In the genomic region with DNA sequence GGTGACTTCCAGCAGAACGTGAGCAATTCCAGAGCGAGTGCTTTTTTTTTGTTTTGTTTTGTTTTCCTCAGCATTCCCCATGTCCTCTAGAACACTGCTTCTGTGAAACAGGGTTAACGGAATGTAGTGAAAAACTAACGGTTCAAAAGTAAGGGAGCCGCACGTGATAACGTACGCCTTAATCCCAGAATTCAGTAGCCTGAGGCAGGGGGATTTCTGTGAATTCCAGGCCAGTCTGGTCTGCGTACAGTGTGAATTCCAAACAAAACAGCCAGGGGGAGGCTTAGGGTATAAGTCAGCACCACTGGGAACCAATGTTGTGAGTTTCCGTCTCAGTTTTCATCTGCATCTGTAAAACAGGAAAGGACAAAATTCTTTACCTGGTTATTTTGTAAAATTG, we compare ENCODE assay signal across 8 mouse cellular contexts. TPM values are rescaled to one million over a fixed set of nuclear protein-coding genes. Genes with fewer than 3 reads are reported as not detected.
A peak's percentile ranks its signal among the peaks of the same experiment; 100 is the strongest.
DNase-seq lines count a peak whose midpoint lies in the region; ATAC-seq and TF ChIP-seq lines count a peak whose summit lies in the region.

No protein-coding gene starts in this region.

- H3K9me3 ChIP-seq in kidney, embryonic 16.5 days (ENCODE audit: low read length), result no peaks in the 10 kb centered on the region
- no peaks in the 10 kb centered on the region for H3K9me3 ChIP-seq in heart, embryonic 11.5 days (replicated peaks; ENCODE audit: control insufficient read depth, low read length)

- H3K4me1 ChIP-seq in kidney, embryonic 16.5 days (ENCODE audit: insufficient read depth, low read length), result peaks cover 10% of the 10 kb centered on the region
- no peaks in the 10 kb centered on the region; the same call in 1 of the 2 replicates for H3K4me1 ChIP-seq in bone marrow, adult 2 months (ENCODE audit: control insufficient read depth, insufficient read depth, low read length)
- H3K4me1 ChIP-seq in heart, embryonic 11.5 days (ENCODE audit: control insufficient read depth, insufficient read depth, low read length), result 0 out of 2 replicates have a peak, but pooled peaks cover 6% of the 10 kb centered on the region
- H3K4me1 ChIP-seq in liver, adult 2 months (ENCODE audit: control insufficient read depth, insufficient read depth, low read length), result peaks cover 6% of the 10 kb centered on the region
- peaks cover 3% of the 10 kb centered on the region; the same call in 1 of the 2 replicates for H3K4me1 ChIP-seq in olfactory bulb, adult 2 months (ENCODE audit: control insufficient read depth, insufficient read depth, low read length)

- H3K4me2 ChIP-seq in kidney, embryonic 16.5 days (replicated peaks; ENCODE audit: low read depth, low read length), result peak overlapping the region; percentile 64
- H3K4me2 ChIP-seq in heart, embryonic 11.5 days, result peak overlapping the region; percentile 68

- peaks cover 7% of the 10 kb centered on the region; the same call in 1 of the 2 replicates for H3K36me3 ChIP-seq in kidney, embryonic 16.5 days (ENCODE audit: insufficient read depth, low read length)
- H3K36me3 ChIP-seq in heart, embryonic 11.5 days (ENCODE audit: control insufficient read depth, insufficient read depth, low read length), result peaks cover 6% of the 10 kb centered on the region
- peaks cover 16% of the 10 kb centered on the region for H3K36me3 ChIP-seq in liver, adult 2 months (ENCODE audit: control insufficient read depth, insufficient read depth, low read length)

- no peak for DNase-seq in kidney, postnatal 4 days
- DNase-seq in liver, adult 2 months (ENCODE audit: extremely low read depth, low read depth, low spot score), result no peak
- no peak for DNase-seq in Muller cell, postnatal 12 days (ENCODE audit: inconsistent ontology term)
- no peak for DNase-seq in layer of hippocampus, adult 18-20 months (ENCODE audit: low spot score in 2 of 2)

- no peak for TF ChIP-seq POLR2A in bone marrow, adult 2 months (IDR thresholded peaks at IDR 0.05; ENCODE audit: borderline replicate concordance, control insufficient read depth, low read depth, low read length)
- no peak for TF ChIP-seq POLR2A in liver, adult 2 months (IDR thresholded peaks at IDR 0.05; ENCODE audit: extremely low read depth, insufficient read depth, low read length)
- TF ChIP-seq POLR2A in olfactory bulb, adult 2 months (IDR thresholded peaks at IDR 0.05; ENCODE audit: insufficient read depth, low read depth, low read length), result no peak

- 14% methylated on average over 10 of the region's 10 CpGs for WGBS in kidney, embryonic 16.5 days
- WGBS in bone marrow, adult 2 months, result 3% methylated on average over 10 of the region's 10 CpGs
- WGBS in heart, embryonic 11.5 days (ENCODE audit: insufficient replicate concordance), result 10% methylated on average over 10 of the region's 10 CpGs
- 2% methylated on average over 10 of the region's 10 CpGs for WGBS in liver, adult 2 months
- 2% methylated on average over 10 of the region's 10 CpGs for WGBS in olfactory bulb, adult 2 months

- H3K79me2 ChIP-seq in liver, adult 2 months (ENCODE audit: control insufficient read depth, insufficient read depth, low read length), result peaks cover 2% of the 10 kb centered on the region; the same call in 1 of the 2 replicates

- peak; percentile 56; the same call in 1 of the 2 replicates for ATAC-seq in kidney, embryonic 16.5 days (ENCODE audit: low FRiP score, low TSS enrichment)
- 0 out of 2 replicates have a peak, but pooled peaks have one; percentile 42 for ATAC-seq in heart, embryonic 11.5 days (replicated peaks; ENCODE audit: insufficient number of reproducible peaks, low FRiP score, low TSS enrichment)

- H3K27ac ChIP-seq in kidney, embryonic 16.5 days (ENCODE audit: low read length), result peak overlapping the region; percentile 93
- H3K27ac ChIP-seq in bone marrow, adult 2 months (ENCODE audit: control insufficient read depth, insufficient read depth, low read depth, low read length, poor library complexity), result peak overlapping the region; percentile 9; the same call in 1 of the 2 replicates
- peak overlapping the region; percentile 87 for H3K27ac ChIP-seq in heart, embryonic 11.5 days (ENCODE audit: low read depth, low read length)
- H3K27ac ChIP-seq in liver, adult 2 months (replicated peaks; ENCODE audit: insufficient read depth, low read depth, low read length), result peak overlapping the region; percentile 61
- H3K27ac ChIP-seq in olfactory bulb, adult 2 months (ENCODE audit: insufficient read depth, low read depth, low read length), result peak overlapping the region; percentile 72

- H3K4me3 ChIP-seq in kidney, embryonic 16.5 days (ENCODE audit: low read length), result peak overlapping the region; percentile 79
- H3K4me3 ChIP-seq in bone marrow, adult 2 months (replicated peaks; ENCODE audit: control insufficient read depth, low read depth, low read length), result peak overlapping the region; percentile 79
- H3K4me3 ChIP-seq in heart, embryonic 11.5 days (ENCODE audit: low read depth, low read length), result peak overlapping the region; percentile 79
- H3K4me3 ChIP-seq in liver, adult 2 months (ENCODE audit: insufficient read depth, low read depth, low read length), result peak overlapping the region; percentile 76
- peak overlapping the region; percentile 70 for H3K4me3 ChIP-seq in olfactory bulb, adult 2 months (ENCODE audit: insufficient read depth, low read depth, low read length)

- no peak for TF ChIP-seq CTCF in bone marrow, adult 2 months (IDR thresholded peaks at IDR 0.05; ENCODE audit: control insufficient read depth, insufficient read depth, low read length)
- no peak for TF ChIP-seq CTCF in liver, adult 2 months (IDR thresholded peaks at IDR 0.05; ENCODE audit: low read depth, low read length)
- no peak for TF ChIP-seq CTCF in olfactory bulb, adult 2 months (IDR thresholded peaks at IDR 0.05; ENCODE audit: insufficient read depth, low read depth, low read length)

- peak overlapping the region; percentile 83 for H3K9ac ChIP-seq in kidney, embryonic 16.5 days (replicated peaks; ENCODE audit: low read length)
- peak overlapping the region; percentile 86 for H3K9ac ChIP-seq in heart, embryonic 11.5 days (ENCODE audit: low read depth, low read length)
- peak overlapping the region; percentile 89 for H3K9ac ChIP-seq in liver, adult 2 months (ENCODE audit: low read depth, low read length)

- no peaks in the 10 kb centered on the region for H3K27me3 ChIP-seq in kidney, embryonic 16.5 days (ENCODE audit: insufficient read depth, low read length)
- 0 out of 2 replicates have a peak, but pooled peaks cover 3% of the 10 kb centered on the region for H3K27me3 ChIP-seq in heart, embryonic 11.5 days (ENCODE audit: control insufficient read depth, insufficient read depth, low read length)
- H3K27me3 ChIP-seq in liver, adult 2 months (ENCODE audit: control insufficient read depth, insufficient read depth, low read length), result no peaks in the 10 kb centered on the region

RNA-seq across cellular contexts. Expression of gene Tmem126a, which starts 0.5 kb away (rescaled TPM):
- polyA plus RNA-seq in kidney, embryonic 16.5 days (2015; fragmentation: Nextera tagmentation; extraction: Ambion mirVana), result 109 and 114 TPM in 2 replicates
- 13.7 and 15.3 TPM in 2 replicates for polyA plus RNA-seq in bone marrow, adult 2 months (2011; ENCODE audit: insufficient read depth, insufficient read length, low replicate concordance, missing spikeins)
- polyA plus RNA-seq in heart, embryonic 11.5 days (2014; fragmentation: Nextera tagmentation; extraction: Ambion mirVana), result 106 and 113 TPM in 2 replicates
- 67.5 and 68.2 TPM in 2 replicates for total RNA-seq in liver, adult 2 months (2014; rRNA removed)
- polyA plus RNA-seq in liver, adult 2 months (2012; rRNA removed), result 25.0 and 28.5 TPM in 2 replicates
- not detected in 2 replicates for polyA plus RNA-seq in olfactory bulb, adult 2 months (2012; ENCODE audit: insufficient read depth, insufficient read length, low replicate concordance, missing spikeins)
- total RNA-seq in layer of hippocampus, adult 18-20 months (2021), result 10 to 100 TPM; 39.6 to 41.0 TPM

RNA-seq across cellular contexts. Expression of gene Crebzf, which starts 15.0 kb away (rescaled TPM):
- 18.1 and 20.7 TPM in 2 replicates for polyA plus RNA-seq in kidney, embryonic 16.5 days (2015; fragmentation: Nextera tagmentation; extraction: Ambion mirVana)
- polyA plus RNA-seq in bone marrow, adult 2 months (2011; ENCODE audit: insufficient read depth, insufficient read length, low replicate concordance, missing spikeins), result 36.7 and 56.8 TPM in 2 replicates
- polyA plus RNA-seq in heart, embryonic 11.5 days (2014; fragmentation: Nextera tagmentation; extraction: Ambion mirVana), result 25.8 and 27.0 TPM in 2 replicates
- 38.1 and 40.7 TPM in 2 replicates for total RNA-seq in liver, adult 2 months (2014; rRNA removed)
- 18.3 and 21.0 TPM in 2 replicates for polyA plus RNA-seq in liver, adult 2 months (2012; rRNA removed)
- polyA plus RNA-seq in olfactory bulb, adult 2 months (2012; ENCODE audit: insufficient read depth, insufficient read length, low replicate concordance, missing spikeins), result not detected in 2 replicates
- total RNA-seq in layer of hippocampus, adult 18-20 months (2021), result 10 to 100 TPM; 77.1 to 82.3 TPM

RNA-seq across cellular contexts. Expression of gene Tmem126b, which starts 18.3 kb away (rescaled TPM):
- 42.3 and 44.3 TPM in 2 replicates for polyA plus RNA-seq in kidney, embryonic 16.5 days (2015; fragmentation: Nextera tagmentation; extraction: Ambion mirVana)
- 7.5 and 10.7 TPM in 2 replicates for polyA plus RNA-seq in bone marrow, adult 2 months (2011; ENCODE audit: insufficient read depth, insufficient read length, low replicate concordance, missing spikeins)
- polyA plus RNA-seq in heart, embryonic 11.5 days (2014; fragmentation: Nextera tagmentation; extraction: Ambion mirVana), result 24.0 and 35.2 TPM in 2 replicates
- total RNA-seq in liver, adult 2 months (2014; rRNA removed), result 19.3 and 22.5 TPM in 2 replicates
- 6.2 and 7.2 TPM in 2 replicates for polyA plus RNA-seq in liver, adult 2 months (2012; rRNA removed)
- not detected in 2 replicates for polyA plus RNA-seq in olfactory bulb, adult 2 months (2012; ENCODE audit: insufficient read depth, insufficient read length, low replicate concordance, missing spikeins)
- 10 to 100 TPM; 29.0 to 31.3 TPM for total RNA-seq in layer of hippocampus, adult 18-20 months (2021)

RNA-seq across cellular contexts. Expression of gene Dlg2, which starts 19.0 kb away (rescaled TPM):
- 0.98 and 1.0 TPM in 2 replicates for polyA plus RNA-seq in kidney, embryonic 16.5 days (2015; fragmentation: Nextera tagmentation; extraction: Ambion mirVana)
- 2.6 and 11.7 TPM in 2 replicates for polyA plus RNA-seq in bone marrow, adult 2 months (2011; ENCODE audit: insufficient read depth, insufficient read length, low replicate concordance, missing spikeins)
- 8.5 and 9.3 TPM in 2 replicates for polyA plus RNA-seq in heart, embryonic 11.5 days (2014; fragmentation: Nextera tagmentation; extraction: Ambion mirVana)
- total RNA-seq in liver, adult 2 months (2014; rRNA removed), result 0.47 and 0.65 TPM in 2 replicates
- polyA plus RNA-seq in liver, adult 2 months (2012; rRNA removed), result 0.01 TPM in 1 of 2 replicates, not detected in the other
- polyA plus RNA-seq in olfactory bulb, adult 2 months (2012; ENCODE audit: insufficient read depth, insufficient read length, low replicate concordance, missing spikeins), result 391 TPM in 1 of 2 replicates, not detected in the other
- total RNA-seq in layer of hippocampus, adult 18-20 months (2021), result 100 to 1,000 TPM; 224 to 230 TPM

RNA-seq across cellular contexts. Expression of gene Ccdc89, which starts 31.1 kb away (rescaled TPM):
- 1.2 and 1.3 TPM in 2 replicates for polyA plus RNA-seq in kidney, embryonic 16.5 days (2015; fragmentation: Nextera tagmentation; extraction: Ambion mirVana)
- polyA plus RNA-seq in bone marrow, adult 2 months (2011; ENCODE audit: insufficient read depth, insufficient read length, low replicate concordance, missing spikeins), result not detected in 2 replicates
- polyA plus RNA-seq in heart, embryonic 11.5 days (2014; fragmentation: Nextera tagmentation; extraction: Ambion mirVana), result 0.64 and 1.2 TPM in 2 replicates
- total RNA-seq in liver, adult 2 months (2014; rRNA removed), result 0.07 and 0.09 TPM in 2 replicates
- 0.09 TPM in 1 of 2 replicates, not detected in the other for polyA plus RNA-seq in liver, adult 2 months (2012; rRNA removed)
- not detected in 2 replicates for polyA plus RNA-seq in olfactory bulb, adult 2 months (2012; ENCODE audit: insufficient read depth, insufficient read length, low replicate concordance, missing spikeins)
- total RNA-seq in layer of hippocampus, adult 18-20 months (2021), result under 1 TPM; 0.86 to 0.97 TPM

Comparison
In these comparisons a context has a peak if more than half of its experiments do, and no peak if none do; other contexts are left out.
1. H3K27ac ChIP-seq: peak in every context shown above with its lines; median percentile 93 in kidney, embryonic 16.5 days; 87 in heart, embryonic 11.5 days; 72 in olfactory bulb, adult 2 months; 61 in liver, adult 2 months; 9 in bone marrow, adult 2 months.